Comparison of ENCODE assay signal across 8 mouse cellular contexts in genomic region chr6:31642451-31642942, GRCm38 (mm10).
DNase-seq lines count a peak whose midpoint lies in the region; ATAC-seq lines count a peak whose summit lies in the region.

No protein-coding gene starts in this region.

- intact Hi-C loops in gastrocnemius, postnatal 36 days (cut with DNase I), result no loop called here

- no peaks in the 10 kb centered on the region for H3K9me3 ChIP-seq in hindbrain, embryonic 10.5 days
- H3K9me3 ChIP-seq in hindbrain, embryonic 14.5 days (ENCODE audit: control insufficient read depth, low read length), result no peaks in the 10 kb centered on the region
- no peaks in the 10 kb centered on the region for H3K9me3 ChIP-seq in intestine, embryonic 15.5 days
- H3K9me3 ChIP-seq in liver, embryonic 15.5 days (replicated peaks), result no peaks in the 10 kb centered on the region

- no peak overlapping the region for H3K4me2 ChIP-seq in hindbrain, embryonic 14.5 days (replicated peaks)
- peak overlapping the region; percentile 27 for H3K4me2 ChIP-seq in intestine, embryonic 15.5 days (replicated peaks)
- H3K4me2 ChIP-seq in liver, embryonic 15.5 days, result peak overlapping the region; percentile 32

- peaks cover 9% of the 10 kb centered on the region; the same call in 1 of the 2 replicates for H3K27me3 ChIP-seq in hindbrain, embryonic 10.5 days (ENCODE audit: insufficient read depth, poor library complexity, severe bottlenecking)
- 0 out of 2 replicates have a peak, but pooled peaks cover 4% of the 10 kb centered on the region for H3K27me3 ChIP-seq in hindbrain, embryonic 14.5 days (ENCODE audit: control insufficient read depth, insufficient read depth, low read length)
- H3K27me3 ChIP-seq in intestine, embryonic 15.5 days (replicated peaks), result no peaks in the 10 kb centered on the region
- no peaks in the 10 kb centered on the region for H3K27me3 ChIP-seq in liver, embryonic 15.5 days

- 22% methylated on average over 13 of the region's 13 CpGs for WGBS in hindbrain, embryonic 10.5 days
- 27% methylated on average over 13 of the region's 13 CpGs for WGBS in hindbrain, embryonic 14.5 days
- 30% methylated on average over 13 of the region's 13 CpGs for WGBS in intestine, embryonic 15.5 days
- 7% methylated on average over 13 of the region's 13 CpGs for WGBS in liver, embryonic 15.5 days (ENCODE audit: insufficient replicate concordance)

- no peak overlapping the region for H3K4me3 ChIP-seq in hindbrain, embryonic 10.5 days
- no peak overlapping the region for H3K4me3 ChIP-seq in hindbrain, embryonic 14.5 days (replicated peaks; ENCODE audit: low read length)
- H3K4me3 ChIP-seq in intestine, embryonic 15.5 days (replicated peaks), result no peak overlapping the region
- no peak overlapping the region for H3K4me3 ChIP-seq in liver, embryonic 15.5 days (replicated peaks)

- peak overlapping the region; percentile 80 for H3K27ac ChIP-seq in hindbrain, embryonic 10.5 days
- no peak overlapping the region for H3K27ac ChIP-seq in hindbrain, embryonic 14.5 days
- H3K27ac ChIP-seq in intestine, embryonic 15.5 days, result no peak overlapping the region
- peak overlapping the region; percentile 45 for H3K27ac ChIP-seq in liver, embryonic 15.5 days (replicated peaks)

- peak; percentile 40 for DNase-seq in hindbrain, embryonic 10.5 days (ENCODE audit: low spot score)
- no peak for DNase-seq in hindbrain, embryonic 14.5 days (ENCODE audit: low spot score)
- peak; percentile 75 for DNase-seq in adrenal gland, postnatal 14 days
- peak; percentile 28 to 54 for DNase-seq in gastrocnemius, postnatal 36 days
- DNase-seq in thymus, postnatal 25 days, result peak; percentile 30
- DNase-seq in frontal cortex, postnatal 14 days (ENCODE audit: low spot score in 2 of 2), result no peak

- H3K36me3 ChIP-seq in hindbrain, embryonic 10.5 days, result no peaks in the 10 kb centered on the region
- no peaks in the 10 kb centered on the region for H3K36me3 ChIP-seq in hindbrain, embryonic 14.5 days (replicated peaks; ENCODE audit: control insufficient read depth, insufficient read depth)
- H3K36me3 ChIP-seq in intestine, embryonic 15.5 days, result no peaks in the 10 kb centered on the region
- no peaks in the 10 kb centered on the region for H3K36me3 ChIP-seq in liver, embryonic 15.5 days (replicated peaks)

- H3K9ac ChIP-seq in hindbrain, embryonic 14.5 days, result no peak overlapping the region
- H3K9ac ChIP-seq in intestine, embryonic 15.5 days, result no peak overlapping the region
- H3K9ac ChIP-seq in liver, embryonic 15.5 days, result no peak overlapping the region

- H3K4me1 ChIP-seq in hindbrain, embryonic 10.5 days (replicated peaks), result peaks cover 26% of the 10 kb centered on the region
- peaks cover 4% of the 10 kb centered on the region; the same call in 1 of the 2 replicates for H3K4me1 ChIP-seq in hindbrain, embryonic 14.5 days (replicated peaks; ENCODE audit: control insufficient read depth, insufficient read depth, low read length)
- peaks cover 11% of the 10 kb centered on the region; the same call in 1 of the 2 replicates for H3K4me1 ChIP-seq in intestine, embryonic 15.5 days (replicated peaks)
- peaks cover 63% of the 10 kb centered on the region for H3K4me1 ChIP-seq in liver, embryonic 15.5 days (replicated peaks)

- no peak for ATAC-seq in hindbrain, embryonic 14.5 days (ENCODE audit: low FRiP score)
- peak; percentile 53 for ATAC-seq in intestine, embryonic 15.5 days
- peak; percentile 43; the same call in 1 of the 2 replicates for ATAC-seq in liver, embryonic 15.5 days (ENCODE audit: insufficient read depth)

Comparison
In these comparisons a context has a peak if more than half of its experiments do, and no peak if none do; other contexts are left out.
1. DNase-seq: peak in hindbrain, embryonic 10.5 days (single experiment), adrenal gland, postnatal 14 days (single experiment), gastrocnemius, postnatal 36 days (2 of 2) and thymus, postnatal 25 days (single experiment); none in hindbrain, embryonic 14.5 days (single experiment) and frontal cortex, postnatal 14 days (0 of 2).
2. H3K27ac ChIP-seq: peak in hindbrain, embryonic 10.5 days (single experiment) and liver, embryonic 15.5 days (single experiment); none in hindbrain, embryonic 14.5 days (single experiment) and intestine, embryonic 15.5 days (single experiment).